Mouse (Mus musculus): ENCODE measurements around the gene Iah1.

Iah1 gene

DNA sequence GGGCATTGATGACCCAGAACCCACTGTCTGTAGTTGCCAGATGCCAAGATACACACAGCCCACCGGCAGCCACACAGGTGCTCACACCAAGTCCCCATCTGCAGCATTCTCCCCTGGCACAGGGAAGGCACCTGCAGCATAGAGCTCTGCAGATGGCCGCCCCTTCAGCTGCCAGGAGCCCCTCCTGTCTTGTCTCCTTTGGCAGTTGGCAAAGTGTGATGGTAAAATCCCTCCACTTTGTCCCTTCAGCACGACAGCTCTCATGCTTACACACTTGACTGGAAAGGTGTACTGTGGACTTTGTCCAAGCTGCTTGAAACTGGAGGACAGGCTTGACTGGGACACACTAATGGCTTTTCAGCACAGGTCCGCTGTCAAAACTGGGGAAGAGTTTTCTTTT is 4.1 kb downstream of the Iah1 start:
- peak; percentile 45 for DNase-seq

GRCm38 (mm10) chr12:21321170-21321569 is 5.0 kb downstream of the Iah1 start:
- no peak for DNase-seq

GRCm38 (mm10) chr12:21322296-21322695 is 6.1 kb downstream of the Iah1 start:
- no peak for DNase-seq

DNA sequence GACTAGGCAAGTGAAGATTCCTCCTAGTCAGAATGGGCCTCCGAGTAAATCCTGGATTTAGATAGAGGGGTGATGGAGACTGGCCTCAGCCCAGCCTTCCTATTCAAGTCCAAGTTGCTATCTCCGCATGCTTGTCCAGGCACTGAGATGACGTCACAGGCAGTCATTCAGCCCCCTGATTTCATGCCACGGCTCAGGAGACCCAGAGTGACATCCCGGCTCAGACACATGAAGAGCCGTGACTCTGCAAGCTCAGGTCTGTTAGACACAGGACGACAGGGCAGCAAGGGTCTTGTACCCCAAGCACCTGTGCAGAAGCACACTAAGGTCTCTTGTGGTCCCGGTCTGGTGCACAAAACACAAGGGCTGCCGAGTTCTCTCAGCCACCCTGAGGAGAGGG is 6.7 kb downstream of the Iah1 start:
- DNase-seq = no peak

GRCm38 (mm10) chr12:21324101-21324500 is 7.9 kb downstream of the Iah1 start:
- no peak for DNase-seq

DNA sequence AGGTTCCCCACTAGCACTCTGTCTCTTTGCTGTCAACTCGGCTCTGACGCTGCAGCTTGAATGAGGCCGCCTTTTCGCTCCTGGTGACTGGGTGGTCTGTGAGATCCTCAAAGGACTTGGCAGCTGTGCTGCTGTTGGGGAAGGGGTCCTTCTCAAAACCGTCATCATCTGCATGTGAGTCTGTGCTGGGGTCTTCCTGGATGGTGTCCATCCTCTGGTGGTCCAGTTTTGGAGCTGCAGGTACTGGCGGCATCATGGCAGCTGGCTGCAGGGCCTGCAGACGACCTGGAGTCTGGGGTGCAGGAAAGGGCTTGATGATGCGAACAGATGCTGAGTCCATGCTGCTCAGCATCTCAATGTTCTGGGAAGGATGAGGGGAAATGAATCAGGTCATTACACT is 9.1 kb downstream of the Iah1 start:
- no peak for DNase-seq

- no peak for DNase-seq
Observed at GRCm38 (mm10) chr12:21326325-21326724, 10.1 kb downstream of the Iah1 start.

DNA sequence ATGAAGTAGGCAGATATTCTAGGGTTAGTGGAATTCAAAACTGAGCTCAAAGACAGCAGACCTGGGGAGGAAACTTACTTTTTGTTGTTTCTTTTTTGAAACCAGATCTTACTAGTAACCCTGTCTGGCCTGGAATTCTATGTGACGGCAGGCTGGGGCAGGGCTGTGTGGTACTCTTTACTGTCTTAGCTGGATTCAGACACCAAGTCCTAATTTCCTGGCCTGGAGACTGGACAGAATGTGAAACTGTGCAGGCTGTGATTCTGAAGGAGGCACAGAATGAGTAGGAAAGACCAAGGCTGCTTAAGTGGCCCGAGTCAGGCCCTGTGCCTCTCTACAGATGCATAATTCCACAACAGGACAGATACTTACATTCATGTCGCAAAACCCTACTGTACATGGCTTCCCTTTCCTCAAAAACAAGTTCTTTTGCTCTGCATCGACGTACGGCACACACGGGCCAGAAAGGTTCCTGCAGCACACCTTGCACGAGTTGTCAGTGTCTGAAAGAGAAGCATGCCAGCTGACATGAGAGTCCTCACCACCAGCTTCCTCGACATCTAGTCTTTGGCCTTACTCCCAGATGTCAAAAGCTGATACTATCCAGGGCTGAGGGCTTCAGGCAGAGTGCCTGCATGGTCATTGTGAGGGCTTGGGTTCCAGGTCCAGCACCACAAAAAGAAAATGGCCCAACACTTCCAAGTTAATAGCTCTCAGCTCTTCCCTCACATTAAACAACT is 13.6 kb downstream of the Iah1 start:
- DNase-seq = no peak

- no peak for DNase-seq
Observed at GRCm38 (mm10) chr12:21330961-21331576, 14.9 kb downstream of the Iah1 start.

DNA sequence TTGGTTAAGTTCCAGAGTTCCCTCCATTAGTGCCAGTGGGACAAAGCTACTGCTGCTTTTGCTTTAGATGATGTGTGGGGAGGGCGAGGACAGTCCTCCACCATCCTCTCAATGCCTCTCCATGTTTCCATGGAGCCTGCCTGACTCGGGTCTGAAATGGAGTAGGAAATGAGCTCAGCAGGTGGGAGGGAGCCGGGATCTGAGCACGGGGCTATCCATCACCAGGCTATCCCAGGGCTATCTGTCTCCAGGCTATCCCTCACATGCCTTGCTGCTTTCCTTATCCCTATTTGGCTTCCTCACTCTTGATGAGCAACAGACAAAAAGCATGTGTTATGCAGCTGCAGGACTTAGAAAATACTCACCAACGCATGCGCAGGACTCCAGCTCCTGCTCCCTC is 15.5 kb downstream of the Iah1 start:
- no peak for DNase-seq

GRCm38 (mm10) chr12:21333021-21333420 is 16.8 kb downstream of the Iah1 start:
- no peak for DNase-seq

DNA sequence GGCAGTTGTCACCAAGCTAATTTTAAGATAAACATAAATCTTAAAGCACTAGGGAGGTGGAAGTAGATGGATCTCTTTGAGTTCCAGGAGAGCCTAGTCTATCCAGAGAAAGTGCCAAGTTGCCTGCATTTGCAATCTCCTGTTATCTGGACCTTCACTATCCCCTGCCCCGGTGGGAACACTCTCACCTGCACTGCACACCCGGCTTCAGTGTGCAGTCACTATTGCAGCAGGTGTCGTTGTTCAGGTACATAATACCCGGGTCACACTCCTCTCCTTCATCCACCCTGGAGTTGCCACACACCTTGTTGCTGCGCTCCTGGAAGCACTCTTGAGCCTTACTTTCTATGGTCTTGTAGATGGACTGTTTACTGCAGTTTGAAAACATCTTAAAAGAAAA is 17.6 kb downstream of the Iah1 start:
- no peak for DNase-seq

GRCm38 (mm10) chr12:21335869-21336268 is 19.7 kb downstream of the Iah1 start:
- peak; percentile 31 for DNase-seq

- no peak for DNase-seq
Observed at GRCm38 (mm10) chr12:21337171-21337570, 21.0 kb downstream of the Iah1 start.

- DNase-seq = no peak
Observed at GRCm38 (mm10) chr12:21340674-21341073, 24.5 kb downstream of the Iah1 start.

DNA sequence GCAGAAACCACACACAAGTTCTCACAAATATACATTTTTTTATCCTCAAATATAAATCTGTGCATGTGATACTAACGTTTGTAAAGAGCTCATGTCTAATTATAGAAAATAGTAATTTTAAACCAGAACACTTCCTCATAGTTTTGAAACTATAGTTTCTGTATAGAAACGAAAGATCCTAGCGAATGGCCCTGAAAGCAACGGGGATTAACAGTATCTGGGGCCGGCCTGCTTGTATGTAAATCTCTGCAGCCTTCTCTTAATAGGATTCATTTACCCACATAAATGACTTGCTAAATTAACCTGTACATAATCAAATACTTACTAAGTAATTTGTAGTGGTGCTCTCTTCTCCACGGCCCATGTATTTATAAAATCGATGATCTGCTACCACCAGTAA is 30.8 kb downstream of the Iah1 start:
- no peak for DNase-seq

GRCm38 (mm10) chr12:21350113-21350876 is 34.1 kb downstream of the Iah1 start:
- DNase-seq = no peak

- peak; percentile 62 for DNase-seq
Observed at GRCm38 (mm10) chr12:21353681-21354080, 37.5 kb downstream of the Iah1 start.

GRCm38 (mm10) chr12:21362686-21363085 is 46.5 kb downstream of the Iah1 start:
- peak; percentile 44 for DNase-seq

DNA sequence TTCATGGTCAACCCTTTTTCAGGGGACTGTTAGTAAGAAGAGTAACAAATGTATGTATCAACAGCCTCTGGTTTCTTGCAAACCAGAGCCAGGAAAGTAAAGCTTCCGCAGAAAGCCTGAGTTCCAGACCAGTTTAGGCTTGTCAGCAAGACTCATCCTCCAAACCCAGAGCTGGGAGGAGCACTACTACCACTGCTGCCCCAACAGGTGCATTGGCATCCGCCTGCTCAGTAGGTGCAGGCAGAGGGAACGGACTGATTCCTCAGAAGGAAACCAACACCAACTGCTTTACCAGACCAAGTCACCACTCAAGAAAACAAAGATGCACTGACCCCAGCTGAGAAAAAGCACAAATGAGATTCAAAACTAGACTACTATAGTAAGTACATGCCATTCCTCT is 47.0 kb downstream of the Iah1 start:
- no peak for DNase-seq

DNA sequence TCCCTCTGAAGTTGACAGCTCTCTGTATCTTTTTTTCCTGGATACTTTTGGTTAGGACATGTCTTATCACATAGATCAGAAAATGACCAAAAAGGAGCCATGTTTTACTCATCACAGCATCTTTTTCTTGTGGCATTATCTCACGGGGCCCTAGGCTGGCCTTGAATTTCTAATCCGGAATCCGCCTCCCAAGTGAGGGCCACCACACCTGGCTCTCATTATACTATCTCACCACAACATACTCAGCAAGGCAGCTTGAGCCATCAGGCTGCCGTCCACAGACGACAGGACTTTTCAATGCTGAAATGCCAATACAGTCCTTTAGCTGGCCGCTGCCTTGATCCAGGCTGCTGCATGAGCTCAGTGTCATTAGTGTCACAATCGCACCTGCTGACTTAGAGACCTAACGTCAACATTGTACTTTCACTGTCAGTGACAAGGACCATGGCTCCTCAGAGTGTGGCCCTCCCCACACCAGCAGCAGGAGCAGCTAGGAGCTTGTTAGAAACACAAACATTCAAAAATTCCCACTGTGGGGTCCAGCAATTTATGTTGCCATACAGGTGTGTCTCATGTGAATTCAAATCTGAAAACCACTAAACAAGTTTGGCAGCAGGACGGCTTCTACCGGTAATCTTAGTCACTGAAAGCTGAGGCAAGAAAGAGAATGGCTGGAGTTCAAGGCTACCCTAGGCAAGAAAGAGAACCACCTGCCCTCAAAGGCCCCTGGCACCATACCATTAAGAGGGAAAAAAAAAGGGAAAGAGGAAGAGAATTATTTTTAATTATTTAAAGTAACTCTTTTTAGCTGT is 48.6 kb downstream of the Iah1 start:
- no peak for DNase-seq

- DNase-seq = no peak
Observed at GRCm38 (mm10) chr12:21368376-21369086, 52.3 kb downstream of the Iah1 start.

GRCm38 (mm10) chr12:21369087-21369410 is 52.9 kb downstream of the Iah1 start:
- no peak for DNase-seq

Data from lung, postnatal 10 days (tissue).